Mouse (Mus musculus): ENCODE measurements around the gene 4930432M17Rik.

Gene 4930432M17Rik

GRCm38 (mm10) chr3:121678935-121679334, 8.4 kb downstream of the 4930432M17Rik start:
- no peak for DNase-seq

GRCm38 (mm10) chr3:121679443-121679842, 8.9 kb downstream of the 4930432M17Rik start:
- no peak for DNase-seq

GRCm38 (mm10) chr3:121680187-121680586, 9.6 kb downstream of the 4930432M17Rik start:
- no peak for DNase-seq

GRCm38 (mm10) chr3:121682439-121683411, 12.2 kb downstream of the 4930432M17Rik start:
- DNase-seq: no peak

GRCm38 (mm10) chr3:121684552-121684951, 14.0 kb downstream of the 4930432M17Rik start:
- no peak for DNase-seq

GRCm38 (mm10) chr3:121684963-121685362, 14.4 kb downstream of the 4930432M17Rik start:
- no peak for DNase-seq

GRCm38 (mm10) chr3:121685985-121686384, 15.4 kb downstream of the 4930432M17Rik start:
- DNase-seq: no peak

GRCm38 (mm10) chr3:121686408-121686911, 15.9 kb downstream of the 4930432M17Rik start:
- no peak for DNase-seq

- DNase-seq: no peak
Measured at GRCm38 (mm10) chr3:121687741-121688140, 17.2 kb downstream of the 4930432M17Rik start.

GRCm38 (mm10) chr3:121689029-121689428, 18.5 kb downstream of the 4930432M17Rik start:
- DNase-seq: no peak

GRCm38 (mm10) chr3:121689697-121690096, 19.1 kb downstream of the 4930432M17Rik start:
- DNase-seq: no peak

- no peak for DNase-seq
Measured at GRCm38 (mm10) chr3:121693001-121693730, 22.6 kb downstream of the 4930432M17Rik start.

- DNase-seq: no peak
Measured at GRCm38 (mm10) chr3:121693746-121694145, 23.2 kb downstream of the 4930432M17Rik start.

GRCm38 (mm10) chr3:121697169-121697568, 26.6 kb downstream of the 4930432M17Rik start:
- DNase-seq: no peak

- no peak for DNase-seq
Measured at GRCm38 (mm10) chr3:121699401-121699800, 28.8 kb downstream of the 4930432M17Rik start.

GRCm38 (mm10) chr3:121699849-121700248, 29.3 kb downstream of the 4930432M17Rik start:
- DNase-seq: no peak

- no peak for DNase-seq
Measured at GRCm38 (mm10) chr3:121700364-121700952, 29.9 kb downstream of the 4930432M17Rik start.

GRCm38 (mm10) chr3:121703155-121703879, 32.8 kb downstream of the 4930432M17Rik start:
- DNase-seq: no peak

GRCm38 (mm10) chr3:121703880-121704243, 33.3 kb downstream of the 4930432M17Rik start:
- no peak for DNase-seq

- no peak for DNase-seq
Measured at GRCm38 (mm10) chr3:121706087-121706486, 35.5 kb downstream of the 4930432M17Rik start.

GRCm38 (mm10) chr3:121707106-121707505, 36.5 kb downstream of the 4930432M17Rik start:
- no peak for DNase-seq

- DNase-seq: no peak
Measured at GRCm38 (mm10) chr3:121710894-121711531, 40.5 kb downstream of the 4930432M17Rik start.

All from cerebellum, adult 9-11 months (tissue).